In the genomic region with DNA sequence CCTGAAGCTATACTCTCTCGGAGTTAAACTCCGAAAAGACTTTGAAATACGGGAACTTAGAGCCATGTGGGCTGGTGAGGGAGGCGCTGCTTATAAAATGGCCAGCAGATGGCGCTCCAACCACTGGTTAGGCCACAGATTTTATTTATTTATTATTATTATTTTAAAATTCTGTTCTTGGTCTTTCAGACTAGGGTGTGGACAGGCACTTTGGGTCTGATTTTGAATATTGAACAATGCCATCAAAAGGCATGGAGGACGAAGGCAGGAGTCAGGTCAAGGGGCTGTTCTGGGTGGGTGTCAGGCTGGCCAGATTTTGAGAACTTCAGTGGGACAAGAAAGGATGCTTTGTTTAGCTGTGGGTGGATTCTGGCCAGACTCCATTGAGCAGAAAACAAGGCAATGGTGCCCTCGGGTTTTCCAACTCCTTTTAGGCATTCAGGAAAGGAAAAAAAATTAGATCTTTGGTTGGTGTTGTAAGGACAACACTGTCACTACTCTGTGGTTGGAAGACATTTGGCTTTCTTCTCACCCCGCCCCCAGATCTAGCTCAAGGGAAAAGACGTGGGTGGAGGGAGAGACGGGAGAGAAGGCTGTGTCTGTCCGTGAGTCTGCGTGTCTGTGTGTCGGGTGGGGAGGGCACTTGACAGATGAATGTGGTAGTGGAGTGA, we compare ENCODE assay signal across 8 mouse cellular contexts.
DNase-seq lines count a peak whose midpoint lies in the region; ATAC-seq and TF ChIP-seq lines count a peak whose summit lies in the region.

No protein-coding gene starts in this region.

- no peak overlapping the region for H3K4me3 ChIP-seq in liver, embryonic 12.5 days
- H3K4me3 ChIP-seq in gastrocnemius, adult 2 months: no peak overlapping the region
- H3K4me3 ChIP-seq in intestine, embryonic 16.5 days (ENCODE audit: low read length): no peak overlapping the region
- no peak overlapping the region for H3K4me3 ChIP-seq in myocyte

- no peaks in the 10 kb centered on the region for H3K79me2 ChIP-seq in myocyte (ENCODE audit: control insufficient read depth, insufficient read depth)

- no peaks in the 10 kb centered on the region for H3K9me3 ChIP-seq in liver, embryonic 12.5 days (replicated peaks)
- H3K9me3 ChIP-seq in intestine, embryonic 16.5 days (ENCODE audit: control insufficient read depth, low read length): no peaks in the 10 kb centered on the region

- no peak for TF ChIP-seq POLR2A in myocyte (IDR thresholded peaks at IDR 0.05; ENCODE audit: insufficient read length, low read depth)

- DNase-seq in liver: peak; percentile 52
- peak; percentile 62 to 71 for DNase-seq in cerebellum, postnatal 36 days
- DNase-seq in gastrocnemius, adult 2 months: peak; percentile 80
- peak; percentile 67 to 69 for DNase-seq in left cerebral cortex, postnatal 25 days (ENCODE audit: low spot score in 2 of 2)
- peak; percentile 91 for DNase-seq in testis, postnatal 10 days (ENCODE audit: low spot score)

- no peaks in the 10 kb centered on the region for H3K36me3 ChIP-seq in liver, embryonic 12.5 days
- H3K36me3 ChIP-seq in intestine, embryonic 16.5 days (ENCODE audit: control insufficient read depth, insufficient read depth, low read length): no peaks in the 10 kb centered on the region
- H3K36me3 ChIP-seq in myocyte (ENCODE audit: control insufficient read depth, insufficient read depth): no peaks in the 10 kb centered on the region

- ATAC-seq in liver, embryonic 12.5 days: no peak
- ATAC-seq in intestine, embryonic 16.5 days: peak; percentile 58

- peaks cover 34% of the 10 kb centered on the region for H3K27me3 ChIP-seq in liver, embryonic 12.5 days (replicated peaks)
- H3K27me3 ChIP-seq in intestine, embryonic 16.5 days (replicated peaks; ENCODE audit: control insufficient read depth, insufficient read depth, low read length): 0 out of 2 replicates have a peak, but pooled peaks cover 2% of the 10 kb centered on the region
- H3K27me3 ChIP-seq in myocyte (ENCODE audit: control insufficient read depth, insufficient read depth, insufficient read length): no peaks in the 10 kb centered on the region

- H3K4me2 ChIP-seq in liver, embryonic 12.5 days: no peak overlapping the region
- H3K4me2 ChIP-seq in intestine, embryonic 16.5 days (ENCODE audit: low read depth, low read length): no peak overlapping the region
- H3K4me2 ChIP-seq in myocyte (ENCODE audit: low read depth): peak overlapping the region; percentile 73

- no peak overlapping the region for H3K9ac ChIP-seq in liver, embryonic 12.5 days
- H3K9ac ChIP-seq in intestine, embryonic 16.5 days (ENCODE audit: low read depth, low read length): no peak overlapping the region

- H3ac ChIP-seq in myocyte (ENCODE audit: control insufficient read depth, insufficient read length): no peak overlapping the region

- no peak; the same call in 1 of the 2 replicates for TF ChIP-seq CTCF in gastrocnemius, adult 2 months (IDR thresholded peaks at IDR 0.05)

- intact Hi-C loops in gastrocnemius, adult 2 months (cut with DNase I): loop anchor here (1.0 to 10.0 kb wide), 5 partner anchors 99 to 811 kb away; partner anchors contain the start of gene Tbx3
- intact Hi-C loops in left cerebral cortex, postnatal 25 days (cut with DNase I): loop anchor here (1.0 to 10.0 kb wide), 5 partner anchors 98 to 1555 kb away; partner anchors contain the start of genes Lhx5 and Tbx3

- 25% methylated on average over 13 of the region's 13 CpGs for WGBS in liver, embryonic 12.5 days (ENCODE audit: insufficient replicate concordance)
- WGBS in intestine, embryonic 16.5 days: 21% methylated on average over 13 of the region's 13 CpGs

- no peak overlapping the region for H3K27ac ChIP-seq in liver, embryonic 12.5 days
- peak overlapping the region; percentile 74 for H3K27ac ChIP-seq in gastrocnemius, adult 2 months
- H3K27ac ChIP-seq in intestine, embryonic 16.5 days (ENCODE audit: low read length): no peak overlapping the region

- H3K4me1 ChIP-seq in liver, embryonic 12.5 days: no peaks in the 10 kb centered on the region
- H3K4me1 ChIP-seq in intestine, embryonic 16.5 days (ENCODE audit: control insufficient read depth, insufficient read depth, low read length): peaks cover 8% of the 10 kb centered on the region

TF ChIP-seq in myocyte, 11 proteins besides CTCF, POLR2A, EP300 and RAD21:
- TF ChIP-seq MYOG (IDR thresholded peaks at IDR 0.05; ENCODE audit: control insufficient read depth in 1 of 3, insufficient read depth in 1 of 3, insufficient read length in 2 of 3, low read depth in 2 of 3) (no peak), MYOD1 (IDR thresholded peaks at IDR 0.05; ENCODE audit: control insufficient read depth in 1 of 3, insufficient read length in 2 of 3, low read depth in 2 of 3) (no peak), TCF3 (IDR thresholded peaks at IDR 0.05; ENCODE audit: insufficient read length, low read depth) (no peak), SRF (IDR thresholded peaks at IDR 0.05; ENCODE audit: control insufficient read depth, insufficient read length, low read depth) (no peak), REST (IDR thresholded peaks at IDR 0.05; ENCODE audit: insufficient read depth, insufficient read length) (no peak), POLR2AphosphoS2 (IDR thresholded peaks at IDR 0.05; ENCODE audit: insufficient read length, low read depth) (no peak), MAX (IDR thresholded peaks at IDR 0.05; ENCODE audit: low read depth) (no peak), CEBPB (IDR thresholded peaks at IDR 0.05; ENCODE audit: insufficient read depth, poor library complexity, severe bottlenecking) (no peak), USF1 (IDR thresholded peaks at IDR 0.05; ENCODE audit: low read depth) (no peak), TCF12 (IDR thresholded peaks at IDR 0.05; ENCODE audit: insufficient read depth, poor library complexity, severe bottlenecking) (no peak), E2F4 (IDR thresholded peaks at IDR 0.05; ENCODE audit: insufficient read depth) (no peak)
